Mouse (Mus musculus): Measurements from ENCODE around the gene Zfp692. TPM values are rescaled to one million over a fixed set of nuclear protein-coding genes. Genes with fewer than 3 reads are reported as not detected.

The Zfp692 gene
- total RNA-seq (2014; fragmentation: Nextera tagmentation) (14.4 and 17.5 TPM in 2 replicates), total RNA-seq (2017) (14.5 and 20.0 TPM in 2 replicates), polyA plus RNA-seq (2012) (15.5 and 16.6 TPM in 2 replicates)

DNA sequence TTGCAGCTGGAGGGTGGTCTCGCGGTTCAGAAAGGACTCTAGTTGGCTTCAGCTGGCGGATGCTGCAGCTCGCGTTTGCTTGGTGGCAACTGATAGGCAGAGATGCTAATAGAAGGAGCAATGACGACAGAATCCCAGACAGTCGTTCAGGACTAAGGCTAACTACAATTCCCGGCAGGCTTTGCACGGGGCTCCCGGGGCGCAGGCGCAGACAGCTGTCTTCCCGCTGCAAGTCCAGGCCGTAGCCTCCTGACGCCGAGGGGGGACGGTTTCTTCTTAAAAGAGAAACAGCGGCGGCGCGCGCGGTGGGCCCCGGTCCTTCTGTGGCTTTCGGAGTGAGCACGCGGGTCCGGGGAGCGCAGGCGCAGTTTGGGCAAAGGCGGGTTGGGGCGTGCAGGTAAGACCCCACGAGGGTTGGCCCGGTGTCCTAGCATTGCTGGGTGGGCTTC lies at the start of gene Zfp692:
Zfp692 (plus strand) TSS at position 210 of the 449 bp plus-strand sequence.
- Histone ChIP-seq H3K4me1 (ENCODE audit: insufficient read depth, low read depth, low read length) (peaks cover 37% of the 10 kb centered on the region), H3K9me3 (replicated peaks) (no peaks in the 10 kb centered on the region), H3K4me3 (ENCODE audit: low read depth, low read length) (peak within 1 kb of the TSS; percentile 82), H3K36me3 (replicated peaks) (peaks cover 42% of the 10 kb centered on the region), H3K27me3 (ENCODE audit: insufficient read depth, low read length) (no peaks in the 10 kb centered on the region)
- peak; percentile 89 for DNase-seq (ENCODE audit: low spot score)
- no peak for TF ChIP-seq CTCF (IDR thresholded peaks at IDR 0.05; ENCODE audit: low read depth, low read length)
- TF ChIP-seq GATA1 (IDR thresholded peaks at IDR 0.05; ENCODE audit: borderline replicate concordance, low read length) = no peak
- TF ChIP-seq TAL1 (conservative IDR thresholded peaks at IDR 0.05; ENCODE audit: low read depth, low read length) = no peak
- TF ChIP-seq POLR2AphosphoS5 (IDR thresholded peaks at IDR 0.05; ENCODE audit: insufficient replicate concordance, low read depth, low read length) = no peak
- TF ChIP-seq GATA2 (IDR thresholded peaks at IDR 0.05; ENCODE audit: borderline replicate concordance, low read depth, low read length) = no peak
- ATAC-seq (ENCODE audit: extremely low read depth, insufficient number of reproducible peaks, low FRiP score, poor library complexity, severe bottlenecking) = no peak; the same call in 1 of the 2 replicates

DNA sequence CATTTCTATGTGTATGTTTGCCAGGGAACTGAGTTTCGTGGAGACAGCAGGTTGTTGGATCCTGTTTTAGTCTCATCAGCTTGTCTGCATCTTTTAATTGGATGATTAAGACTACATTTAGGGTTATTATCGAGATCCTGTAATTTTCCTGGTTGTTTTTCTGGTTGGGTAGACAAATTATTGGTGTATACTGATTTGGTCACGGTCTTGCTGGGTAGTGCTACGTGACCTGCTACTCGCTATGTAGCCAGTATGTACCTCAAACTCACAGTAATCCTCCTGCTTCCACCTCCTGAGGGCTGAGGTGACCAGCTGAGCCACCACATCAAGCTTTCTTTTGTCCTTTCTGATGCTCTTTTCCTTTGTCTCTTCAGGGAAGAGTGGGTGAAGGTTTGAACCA lies 49.1 kb upstream of the Zfp692 start:
- ATAC-seq (ENCODE audit: extremely low read depth, insufficient number of reproducible peaks, low FRiP score, poor library complexity, severe bottlenecking) = no peak
- TF ChIP-seq CTCF (IDR thresholded peaks at IDR 0.05; ENCODE audit: low read depth, low read length) (no peak), TAL1 (conservative IDR thresholded peaks at IDR 0.05; ENCODE audit: low read depth, low read length) (no peak), GATA1 (IDR thresholded peaks at IDR 0.05; ENCODE audit: borderline replicate concordance, low read length) (no peak), GATA2 (IDR thresholded peaks at IDR 0.05; ENCODE audit: borderline replicate concordance, low read depth, low read length) (no peak)
- Histone ChIP-seq H3K36me3 (replicated peaks) (no peaks in the 10 kb centered on the region), H3K27me3 (ENCODE audit: insufficient read depth, low read length) (peaks cover 6% of the 10 kb centered on the region), H3K4me3 (ENCODE audit: low read depth, low read length) (no peak overlapping the region), H3K4me1 (ENCODE audit: insufficient read depth, low read depth, low read length) (no peaks in the 10 kb centered on the region), H3K9me3 (replicated peaks) (no peaks in the 10 kb centered on the region)
- no peak for DNase-seq (ENCODE audit: low spot score)

DNA sequence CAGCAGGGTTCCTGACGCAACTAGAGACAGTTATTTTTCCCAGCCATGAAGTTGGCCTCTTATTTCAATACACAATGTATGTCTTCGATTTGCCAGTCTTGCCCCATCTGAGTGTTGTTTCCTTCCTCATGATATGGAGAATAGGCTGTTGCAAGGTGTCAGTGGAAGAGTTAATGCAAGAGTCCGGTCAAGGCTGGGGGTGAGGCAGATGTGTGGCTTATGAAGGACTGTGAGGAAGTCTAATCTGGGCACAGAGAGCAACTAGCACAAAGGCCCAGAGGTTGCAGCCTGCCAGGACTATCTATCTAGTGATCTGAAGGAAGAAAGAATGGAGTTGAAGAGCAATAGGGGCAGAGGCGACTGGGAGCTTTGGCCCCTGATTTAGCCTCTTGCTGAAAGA lies 46.7 kb upstream of the Zfp692 start:
- H3K36me3 ChIP-seq (replicated peaks) = no peaks in the 10 kb centered on the region
- H3K9me3 ChIP-seq (replicated peaks) = no peaks in the 10 kb centered on the region
- H3K4me1 ChIP-seq (ENCODE audit: insufficient read depth, low read depth, low read length) = no peaks in the 10 kb centered on the region
- peaks cover 14% of the 10 kb centered on the region for H3K27me3 ChIP-seq (ENCODE audit: insufficient read depth, low read length)
- no peak for DNase-seq (ENCODE audit: low spot score)
- no peak for TF ChIP-seq CTCF (IDR thresholded peaks at IDR 0.05; ENCODE audit: low read depth, low read length)
- no peak overlapping the region for H3K4me3 ChIP-seq (ENCODE audit: low read depth, low read length)
- no peak for ATAC-seq (ENCODE audit: extremely low read depth, insufficient number of reproducible peaks, low FRiP score, poor library complexity, severe bottlenecking)

DNA sequence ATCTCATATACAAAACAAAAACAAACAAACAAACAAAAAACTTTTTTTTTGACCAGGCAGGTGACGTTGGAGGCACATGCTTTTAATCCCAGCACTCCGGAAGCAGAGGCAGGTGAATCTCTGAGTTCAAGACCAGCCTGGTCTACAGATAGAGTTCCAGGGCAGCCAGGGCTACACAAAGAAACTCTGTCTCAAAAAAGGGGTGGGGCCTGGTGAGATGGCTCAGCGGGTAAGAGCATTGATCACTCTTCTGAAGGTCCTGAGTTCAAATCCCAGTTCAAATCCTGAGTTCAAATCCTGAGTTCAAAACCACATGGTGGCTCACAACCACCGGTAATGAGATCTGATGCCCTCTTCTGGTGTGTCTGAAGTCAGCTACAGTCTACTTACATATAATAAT lies 45.0 kb upstream of the Zfp692 start:
- TF ChIP-seq CTCF (IDR thresholded peaks at IDR 0.05; ENCODE audit: low read depth, low read length) (no peak), GATA2 (IDR thresholded peaks at IDR 0.05; ENCODE audit: borderline replicate concordance, low read depth, low read length) (no peak), TAL1 (conservative IDR thresholded peaks at IDR 0.05; ENCODE audit: low read depth, low read length) (no peak), POLR2AphosphoS5 (IDR thresholded peaks at IDR 0.05; ENCODE audit: insufficient replicate concordance, low read depth, low read length) (no peak), GATA1 (IDR thresholded peaks at IDR 0.05; ENCODE audit: borderline replicate concordance, low read length) (no peak)
- no peak for DNase-seq (ENCODE audit: low spot score)
- Histone ChIP-seq H3K36me3 (replicated peaks) (no peaks in the 10 kb centered on the region), H3K4me3 (ENCODE audit: low read depth, low read length) (no peak overlapping the region), H3K4me1 (ENCODE audit: insufficient read depth, low read depth, low read length) (no peaks in the 10 kb centered on the region), H3K27me3 (ENCODE audit: insufficient read depth, low read length) (peaks cover 14% of the 10 kb centered on the region), H3K9me3 (replicated peaks) (no peaks in the 10 kb centered on the region)
- no peak for ATAC-seq (ENCODE audit: extremely low read depth, insufficient number of reproducible peaks, low FRiP score, poor library complexity, severe bottlenecking)

DNA sequence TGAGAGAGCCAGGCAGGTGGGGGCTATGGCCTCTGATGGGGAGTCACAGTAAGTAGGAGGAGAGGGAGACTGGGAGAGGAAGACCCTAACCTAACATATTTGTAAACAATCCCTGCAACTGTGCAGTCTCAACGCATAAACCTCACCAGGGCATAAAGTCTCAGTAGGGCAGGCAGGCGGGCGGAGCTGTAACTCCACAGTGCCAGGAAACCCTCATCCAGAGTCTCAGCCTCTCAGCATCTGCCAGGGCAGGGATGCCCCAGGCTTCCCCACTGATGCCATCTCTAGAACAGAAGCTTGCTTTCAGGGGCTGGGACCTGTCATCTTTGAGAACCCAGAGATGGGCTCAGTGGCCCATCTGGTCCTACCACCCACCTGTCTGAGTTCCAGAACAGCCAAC lies 44.5 kb upstream of the Zfp692 start:
- no peak overlapping the region for H3K4me3 ChIP-seq (ENCODE audit: low read depth, low read length)
- H3K36me3 ChIP-seq (replicated peaks) = no peaks in the 10 kb centered on the region
- peaks cover 14% of the 10 kb centered on the region for H3K27me3 ChIP-seq (ENCODE audit: insufficient read depth, low read length)
- no peaks in the 10 kb centered on the region for H3K9me3 ChIP-seq (replicated peaks)
- no peak for ATAC-seq (ENCODE audit: extremely low read depth, insufficient number of reproducible peaks, low FRiP score, poor library complexity, severe bottlenecking)
- TF ChIP-seq TAL1 (conservative IDR thresholded peaks at IDR 0.05; ENCODE audit: low read depth, low read length) = no peak
- TF ChIP-seq GATA1 (IDR thresholded peaks at IDR 0.05; ENCODE audit: borderline replicate concordance, low read length) = no peak
- no peak for TF ChIP-seq GATA2 (IDR thresholded peaks at IDR 0.05; ENCODE audit: borderline replicate concordance, low read depth, low read length)
- TF ChIP-seq POLR2AphosphoS5 (IDR thresholded peaks at IDR 0.05; ENCODE audit: insufficient replicate concordance, low read depth, low read length) = no peak
- no peak for TF ChIP-seq CTCF (IDR thresholded peaks at IDR 0.05; ENCODE audit: low read depth, low read length)
- DNase-seq (ENCODE audit: low spot score) = no peak
- no peaks in the 10 kb centered on the region for H3K4me1 ChIP-seq (ENCODE audit: insufficient read depth, low read depth, low read length)

DNA sequence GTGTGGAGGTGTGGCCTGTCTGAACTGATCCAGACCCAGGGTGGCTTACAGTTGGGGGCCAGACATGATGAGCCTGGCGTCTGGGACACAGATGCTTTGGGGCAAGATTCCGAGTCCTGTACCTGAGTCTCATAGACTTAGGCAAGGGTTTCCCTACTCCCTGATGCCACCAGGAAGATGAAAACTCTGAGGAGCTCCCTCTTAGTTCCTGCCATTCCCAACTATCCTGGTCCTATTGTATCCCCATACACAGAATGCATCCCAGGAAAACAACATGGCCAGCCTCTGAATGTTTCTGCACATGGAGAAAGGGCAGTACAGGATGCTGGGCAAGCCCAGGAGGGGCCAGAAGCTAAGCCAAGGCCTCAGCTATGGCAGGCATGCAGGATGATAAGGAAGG lies 43.4 kb upstream of the Zfp692 start:
- Histone ChIP-seq H3K4me3 (ENCODE audit: low read depth, low read length) (no peak overlapping the region), H3K4me1 (ENCODE audit: insufficient read depth, low read depth, low read length) (no peaks in the 10 kb centered on the region), H3K27me3 (ENCODE audit: insufficient read depth, low read length) (peaks cover 17% of the 10 kb centered on the region), H3K9me3 (replicated peaks) (no peaks in the 10 kb centered on the region), H3K36me3 (replicated peaks) (no peaks in the 10 kb centered on the region)
- ATAC-seq (ENCODE audit: extremely low read depth, insufficient number of reproducible peaks, low FRiP score, poor library complexity, severe bottlenecking) (no peak), DNase-seq (ENCODE audit: low spot score) (no peak)
- no peak for TF ChIP-seq GATA1 (IDR thresholded peaks at IDR 0.05; ENCODE audit: borderline replicate concordance, low read length)
- no peak for TF ChIP-seq POLR2AphosphoS5 (IDR thresholded peaks at IDR 0.05; ENCODE audit: insufficient replicate concordance, low read depth, low read length)
- no peak for TF ChIP-seq TAL1 (conservative IDR thresholded peaks at IDR 0.05; ENCODE audit: low read depth, low read length)
- no peak for TF ChIP-seq CTCF (IDR thresholded peaks at IDR 0.05; ENCODE audit: low read depth, low read length)
- TF ChIP-seq GATA2 (IDR thresholded peaks at IDR 0.05; ENCODE audit: borderline replicate concordance, low read depth, low read length) = no peak

DNA sequence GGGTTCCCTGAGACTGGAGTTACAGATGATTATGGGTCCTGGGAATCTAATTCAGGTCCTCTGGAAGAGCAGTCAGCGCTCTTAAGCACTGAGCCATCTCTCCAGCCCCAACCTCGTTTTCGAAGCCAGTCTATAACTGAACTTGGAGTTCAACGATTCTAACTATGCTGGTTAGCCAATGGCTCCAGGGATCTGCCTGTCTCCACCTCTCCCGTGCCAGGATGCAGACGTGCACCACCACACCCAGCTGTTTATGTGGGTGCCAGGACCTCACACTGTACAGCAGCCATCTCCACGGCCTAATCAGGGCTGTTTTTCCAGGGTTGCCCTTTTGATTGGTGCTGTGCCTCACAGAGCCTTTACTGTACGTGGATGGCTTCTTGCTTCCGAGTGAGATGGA lies 42.3 kb upstream of the Zfp692 start:
- ATAC-seq (ENCODE audit: extremely low read depth, insufficient number of reproducible peaks, low FRiP score, poor library complexity, severe bottlenecking) = no peak

More for the DNA sequence above, 42.3 kb upstream of the Zfp692 start:
- Histone ChIP-seq H3K36me3 (replicated peaks) (no peaks in the 10 kb centered on the region), H3K27me3 (ENCODE audit: insufficient read depth, low read length) (peaks cover 21% of the 10 kb centered on the region), H3K4me3 (ENCODE audit: low read depth, low read length) (no peak overlapping the region), H3K4me1 (ENCODE audit: insufficient read depth, low read depth, low read length) (no peaks in the 10 kb centered on the region), H3K9me3 (replicated peaks) (no peaks in the 10 kb centered on the region)
- DNase-seq (ENCODE audit: low spot score) = no peak
- TF ChIP-seq GATA1 (IDR thresholded peaks at IDR 0.05; ENCODE audit: borderline replicate concordance, low read length) (no peak), GATA2 (IDR thresholded peaks at IDR 0.05; ENCODE audit: borderline replicate concordance, low read depth, low read length) (no peak), TAL1 (conservative IDR thresholded peaks at IDR 0.05; ENCODE audit: low read depth, low read length) (no peak), POLR2AphosphoS5 (IDR thresholded peaks at IDR 0.05; ENCODE audit: insufficient replicate concordance, low read depth, low read length) (no peak), CTCF (IDR thresholded peaks at IDR 0.05; ENCODE audit: low read depth, low read length) (no peak)

Measured in G1E (cell line).